Mouse (Mus musculus) urinary bladder, postnatal 4 days (tissue): ENCODE results near the gene Snap47.

Source experiments
- DNase-seq, 2 experiments: peaks; one replicate each; pipeline ENCODE4 v3.0.0; 2021 to 2022; ENCODE audit warnings: low spot score in 2 of 2

Gene Snap47

GRCm38 (mm10) chr11:59451086-59451485 is at the start of gene Snap47:
TSS of gene Snap47 (minus strand) at chr11:59451186.
- DNase-seq = no peak

GRCm38 (mm10) chr11:59497747-59498146 is 46.8 kb upstream of the Snap47 start:
- DNase-seq = no peak

DNA sequence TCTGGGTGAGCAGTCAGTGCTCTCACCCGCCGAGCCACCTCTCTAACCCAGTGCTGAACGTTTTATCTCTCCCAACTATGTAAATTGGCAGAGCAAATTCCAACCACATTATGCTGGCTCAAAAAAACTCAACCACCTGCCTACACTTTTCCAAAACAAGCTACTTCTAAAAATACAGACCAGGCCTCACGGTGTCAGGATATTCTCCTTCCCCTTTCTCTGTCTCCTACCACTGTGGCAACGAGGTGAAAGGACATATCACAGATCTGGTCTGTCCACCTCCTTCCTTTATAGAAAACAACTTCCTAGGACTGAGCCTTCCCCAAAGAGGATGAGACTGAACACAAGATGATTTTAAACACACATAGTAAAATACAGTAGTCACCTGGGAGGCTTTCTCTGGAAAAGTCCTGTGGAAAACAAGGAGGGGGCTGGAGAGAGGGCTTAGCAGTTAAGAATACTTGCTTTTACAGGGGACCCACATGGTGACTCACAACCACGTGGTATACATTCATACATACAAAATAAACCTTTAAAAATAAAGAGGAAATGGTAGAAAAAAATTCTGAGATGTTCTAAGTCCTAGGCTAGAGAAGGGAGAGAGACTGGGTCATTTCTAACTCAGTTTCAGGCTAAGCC is 45.8 kb upstream of the Snap47 start:
- DNase-seq = no peak

DNA sequence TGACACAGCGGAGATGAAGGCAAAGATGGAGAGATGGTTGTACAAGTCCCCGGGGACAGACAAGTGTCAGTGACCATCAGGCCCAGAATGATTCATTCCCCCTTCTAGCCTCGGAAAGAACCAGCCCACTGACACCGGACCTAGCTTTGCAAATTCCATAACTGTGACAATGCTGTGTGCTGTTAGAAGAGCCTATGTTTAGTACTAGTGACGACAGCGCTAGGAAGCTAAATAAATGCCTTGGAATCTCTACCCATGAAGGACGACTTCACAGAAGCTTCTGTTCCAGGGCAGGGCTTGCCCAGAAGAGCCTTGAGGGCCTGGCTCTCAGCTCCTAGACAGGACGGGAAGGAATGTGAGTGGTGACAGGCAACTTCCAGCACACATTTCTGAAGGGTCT is 35.2 kb upstream of the Snap47 start:
- DNase-seq = no peak

- no peak for DNase-seq
These were observed 34.7 kb upstream of the Snap47 start for GRCm38 (mm10) chr11:59485641-59486040.

DNA sequence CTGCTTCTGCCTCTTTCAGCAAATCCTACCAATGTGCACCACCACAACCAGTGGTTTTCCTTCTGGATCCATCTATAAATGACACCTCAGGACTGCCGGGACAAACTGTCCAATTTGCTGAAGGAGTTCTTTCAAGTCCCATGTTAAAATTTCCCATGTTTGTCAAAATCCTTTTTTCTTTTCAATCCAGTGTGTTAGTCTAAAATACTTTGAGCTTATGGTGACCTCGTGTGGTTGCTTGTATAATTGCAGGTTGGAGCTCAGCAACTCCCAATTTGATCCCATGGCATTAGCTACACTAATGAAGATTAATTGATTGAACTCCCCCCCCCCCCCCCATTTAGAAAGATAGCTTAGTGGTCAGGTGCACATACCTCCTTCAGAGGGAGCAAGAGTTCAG is 32.2 kb upstream of the Snap47 start:
- DNase-seq = no peak

DNA sequence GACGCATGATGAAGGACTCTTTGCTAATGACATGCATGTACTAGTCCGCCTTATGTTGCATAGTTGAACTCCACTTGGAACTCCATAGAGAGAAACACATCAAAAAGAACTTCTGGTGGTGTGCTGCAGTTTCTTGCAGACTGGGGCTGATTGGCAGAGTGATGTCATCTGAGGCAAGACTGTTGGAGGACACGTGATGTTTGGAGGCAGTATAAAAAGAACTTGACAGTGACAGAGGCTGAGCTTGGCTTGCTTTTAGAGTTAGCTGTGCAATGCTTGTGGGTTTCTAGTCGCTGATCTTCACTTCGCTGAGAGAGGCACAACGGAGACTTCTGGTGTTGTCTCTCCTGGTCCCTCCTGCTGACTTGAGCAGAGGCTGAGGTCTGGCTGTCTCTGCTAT is 26.3 kb upstream of the Snap47 start:
- DNase-seq = no peak

GRCm38 (mm10) chr11:59472326-59472677 is 21.3 kb upstream of the Snap47 start, which contains the start of gene Zfp867:
TSS of gene Zfp867 (minus strand) at chr11:59472474.
- peak; percentile 82 to 91 for DNase-seq

GRCm38 (mm10) chr11:59471413-59472325 is 20.7 kb upstream of the Snap47 start:
- no peak for DNase-seq

DNA sequence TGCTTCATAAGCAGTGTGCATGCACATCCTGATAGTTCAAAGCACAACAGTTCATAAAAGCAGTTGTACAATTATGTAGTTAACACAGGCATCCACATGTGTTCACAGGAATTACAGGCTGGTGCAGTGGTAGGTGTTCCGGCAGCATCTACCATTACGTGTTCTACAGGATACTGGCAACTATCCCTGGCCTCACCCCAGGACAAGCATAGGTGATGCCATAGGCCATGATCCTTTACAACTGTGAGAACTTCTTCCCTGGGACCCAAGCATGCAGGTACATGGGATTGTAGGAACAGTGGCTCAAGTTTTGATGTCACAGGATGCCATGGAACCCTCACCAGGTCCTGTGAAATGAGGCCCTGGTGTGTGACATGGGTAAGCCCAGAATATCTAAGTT is 9.5 kb upstream of the Snap47 start:
- peak in 1 of 2 experiments; percentile 25 for DNase-seq

- DNase-seq = peak; percentile 59 to 61
These were observed 8.0 kb upstream of the Snap47 start for GRCm38 (mm10) chr11:59458973-59459372.

- peak in 1 of 2 experiments; percentile 53 for DNase-seq
These were observed 5.9 kb upstream of the Snap47 start for GRCm38 (mm10) chr11:59456891-59457290.

DNA sequence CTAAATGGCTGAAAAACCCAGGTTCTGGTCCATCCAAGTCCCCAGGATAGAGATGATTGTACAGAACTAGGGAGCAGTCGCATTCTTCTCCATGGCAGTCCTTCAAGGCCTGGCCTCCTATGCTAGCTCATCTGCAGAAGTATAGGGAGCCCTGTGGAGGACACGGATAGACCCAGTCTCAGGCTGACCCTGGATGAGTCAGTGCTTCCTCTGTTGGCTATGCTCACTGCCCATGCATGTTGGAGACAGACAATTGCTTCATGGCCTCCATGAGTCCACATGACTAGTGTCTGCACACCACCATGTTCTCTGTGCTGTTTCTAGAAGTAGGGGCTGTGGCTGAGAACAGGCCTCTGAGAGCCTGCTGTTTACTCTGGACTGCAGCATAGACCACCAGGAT is 5.4 kb upstream of the Snap47 start:
- peak in 1 of 2 experiments; percentile 36 for DNase-seq

DNA sequence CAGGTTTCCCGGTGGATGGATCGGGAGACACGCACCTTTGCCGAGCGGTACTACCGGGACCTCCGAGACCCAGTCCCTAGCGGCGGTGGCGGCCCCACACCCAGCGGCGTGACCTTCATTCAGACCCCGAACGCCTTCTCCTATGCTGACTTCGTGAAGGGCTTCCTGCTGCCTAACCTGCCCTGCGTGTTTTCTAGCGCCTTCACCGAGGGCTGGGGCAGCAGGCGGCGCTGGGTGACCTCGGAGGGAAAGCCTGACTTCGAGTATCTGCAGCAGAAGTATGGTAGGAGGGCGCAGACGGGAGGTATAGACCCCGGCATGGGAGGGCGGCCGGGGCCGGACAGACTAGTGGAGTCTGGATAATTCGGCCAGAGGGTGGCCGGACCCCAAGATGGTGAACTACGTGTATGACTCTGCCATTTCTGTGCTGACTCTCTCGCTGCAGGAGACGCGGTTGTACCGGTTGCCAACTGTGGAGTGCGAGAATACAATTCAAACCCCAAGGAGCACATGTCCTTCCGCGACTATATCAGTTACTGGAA is 685 bp downstream of the Snap47 start:
- DNase-seq = peak in 1 of 2 experiments; percentile 57

DNA sequence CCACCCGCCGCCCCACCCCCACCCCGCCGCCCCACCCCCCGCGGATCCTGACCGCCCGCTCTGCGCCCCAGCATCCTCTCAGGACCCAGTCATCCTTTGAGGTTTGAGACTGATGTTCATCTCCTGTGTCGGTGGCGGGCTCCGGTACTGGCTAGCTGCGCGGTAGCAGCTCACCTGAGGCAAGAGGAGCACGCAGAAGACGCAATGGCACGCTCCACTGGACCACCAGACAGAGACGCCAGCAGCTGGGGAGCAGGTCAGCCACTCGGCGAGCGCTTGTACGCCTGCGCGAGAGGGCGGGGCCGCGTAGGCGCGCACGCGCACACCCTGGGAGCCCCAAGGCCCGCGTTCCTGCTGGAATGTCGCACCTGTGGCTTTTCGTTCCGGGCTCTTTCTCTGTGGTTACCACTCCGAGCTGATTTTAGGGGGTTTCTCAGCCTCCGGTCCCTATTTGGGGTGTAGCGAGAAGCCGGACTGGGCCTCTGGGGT is 1.2 kb downstream of the Snap47 start, which contains the start of gene Jmjd4:
Gene Jmjd4 (plus strand): TSS at position 305 of the 489 bp plus-strand sequence.
- peak; percentile 88 for DNase-seq

GRCm38 (mm10) chr11:59443102-59443501 is 7.9 kb downstream of the Snap47 start:
- DNase-seq = no peak

GRCm38 (mm10) chr11:59437954-59438353 is 13.0 kb downstream of the Snap47 start:
- no peak for DNase-seq

DNA sequence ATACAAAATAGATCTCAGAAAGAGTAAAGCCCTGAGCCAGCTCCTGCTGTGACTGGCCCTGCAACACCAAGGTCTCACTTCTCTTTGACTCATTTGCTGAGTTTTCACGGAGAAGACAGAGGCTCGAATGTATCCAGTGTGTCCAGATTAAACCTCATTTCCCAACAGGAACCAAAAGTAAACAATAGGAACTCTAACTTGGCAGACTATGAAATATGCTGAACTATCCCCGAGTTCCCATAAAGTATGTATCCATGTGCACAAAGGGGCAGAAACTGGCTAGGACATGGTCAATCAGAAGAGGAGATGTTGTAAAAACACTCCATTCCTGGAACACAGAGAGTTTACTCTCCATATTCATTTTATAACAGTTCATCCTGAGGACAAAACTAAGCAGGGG is 18.7 kb downstream of the Snap47 start:
- no peak for DNase-seq

DNA sequence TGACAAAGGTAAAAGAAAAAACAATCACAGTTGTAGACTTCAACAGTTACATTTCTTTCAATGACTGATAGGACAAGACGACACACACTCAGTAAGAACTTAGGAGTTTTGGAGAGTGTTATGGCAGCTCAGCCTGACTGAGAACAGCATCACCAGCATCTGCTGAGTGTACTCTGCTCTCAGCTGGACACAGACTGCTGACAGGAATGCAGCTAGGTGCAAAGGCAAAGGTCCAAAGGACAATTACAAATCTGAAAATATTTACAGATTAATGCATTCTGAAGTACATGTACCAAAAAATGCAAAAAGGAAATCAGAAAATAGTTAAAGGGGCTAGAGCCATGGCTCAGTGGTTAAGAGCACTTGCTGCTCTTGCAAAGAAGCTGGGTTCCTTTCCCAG is 21.0 kb downstream of the Snap47 start:
- no peak for DNase-seq

- DNase-seq = no peak
These were observed 22.8 kb downstream of the Snap47 start for GRCm38 (mm10) chr11:59428057-59428660.

DNA sequence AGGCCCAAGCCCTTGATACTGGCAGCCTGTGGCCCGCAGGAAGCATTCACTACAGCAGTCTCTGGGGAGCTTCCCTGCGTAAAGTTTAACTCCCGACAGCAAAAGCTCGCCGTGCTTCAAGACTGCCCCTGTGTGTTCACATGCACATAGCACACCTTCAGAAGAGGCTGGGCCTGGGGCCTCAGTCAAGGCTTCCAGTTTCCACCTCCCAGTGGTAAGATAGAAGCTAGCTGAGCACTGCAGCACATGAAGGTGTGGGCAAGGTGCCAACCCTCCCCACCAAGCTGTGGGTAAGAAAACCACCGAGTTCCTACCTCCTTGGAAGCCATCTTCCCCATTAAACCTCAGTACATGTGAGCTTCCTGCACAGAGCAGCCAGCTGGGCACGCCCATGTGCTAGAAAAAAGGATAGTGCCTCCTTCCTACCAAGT is 25.3 kb downstream of the Snap47 start:
- DNase-seq = peak in 1 of 2 experiments; percentile 42

DNA sequence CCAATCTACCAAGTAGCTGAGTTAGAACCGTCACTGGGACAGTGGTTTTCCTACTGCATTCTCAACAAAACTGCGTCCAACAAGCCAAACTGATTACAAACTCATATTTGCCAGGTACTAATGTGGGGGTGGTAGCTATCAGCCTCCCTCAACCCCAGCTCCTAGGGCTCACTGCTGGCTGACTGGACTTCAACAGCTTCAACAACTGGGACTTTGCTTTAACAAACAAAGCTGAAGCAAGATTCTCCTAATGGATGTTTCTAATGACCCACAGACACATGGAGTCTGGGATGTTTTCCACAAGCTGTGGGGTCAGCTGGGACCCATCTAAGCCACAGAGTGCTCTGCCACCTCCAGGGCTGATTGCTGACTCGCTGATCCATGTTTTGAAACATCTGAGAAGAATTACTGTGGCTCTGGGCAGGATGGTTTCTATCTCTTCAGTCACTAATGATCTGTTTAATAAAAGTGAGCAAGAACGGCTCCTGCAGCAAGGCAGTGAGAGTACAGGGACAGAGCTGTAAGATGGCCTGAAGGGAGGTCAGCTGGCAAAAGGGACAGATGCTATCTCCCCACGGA is 27.9 kb downstream of the Snap47 start:
- DNase-seq = no peak
